ENCODE assay signal across 8 mouse cellular contexts in genomic region chr10:86299795-86300194, GRCm38 (mm10). TPM values are rescaled to one million over a fixed set of nuclear protein-coding genes. Genes with fewer than 3 reads are reported as not detected.
DNase-seq lines count a peak whose midpoint lies in the region; ATAC-seq lines count a peak whose summit lies in the region.

No protein-coding gene starts in this region.

- DNase-seq in thymus, postnatal 25 days = no peak
- DNase-seq in spleen, postnatal 36 days (ENCODE audit: low spot score in 2 of 2) = no peak
- DNase-seq in testis, postnatal 14 days (ENCODE audit: low spot score) = no peak

- peaks cover 89% of the 10 kb centered on the region for H3K4me1 ChIP-seq in megakaryocyte, embryonic 14.5 days
- peaks cover 37% of the 10 kb centered on the region for H3K4me1 ChIP-seq in forebrain, embryonic 16.5 days (replicated peaks; ENCODE audit: control insufficient read depth, insufficient read depth, low read length)
- peaks cover 50% of the 10 kb centered on the region for H3K4me1 ChIP-seq in limb, embryonic 15.5 days
- H3K4me1 ChIP-seq in stomach, embryonic 15.5 days = peaks cover 44% of the 10 kb centered on the region

- H3K36me3 ChIP-seq in megakaryocyte, embryonic 14.5 days (replicated peaks; ENCODE audit: low read length) = peaks cover 4% of the 10 kb centered on the region
- H3K36me3 ChIP-seq in forebrain, embryonic 16.5 days (ENCODE audit: control insufficient read depth, insufficient read depth) = no peaks in the 10 kb centered on the region
- H3K36me3 ChIP-seq in limb, embryonic 15.5 days = no peaks in the 10 kb centered on the region
- H3K36me3 ChIP-seq in stomach, embryonic 15.5 days = no peaks in the 10 kb centered on the region

- peak overlapping the region; percentile 67 for H3K9ac ChIP-seq in forebrain, embryonic 16.5 days (replicated peaks; ENCODE audit: low read depth, low read length)
- peak overlapping the region; percentile 85 for H3K9ac ChIP-seq in limb, embryonic 15.5 days
- H3K9ac ChIP-seq in stomach, embryonic 15.5 days = no peak overlapping the region

- H3K27ac ChIP-seq in forebrain, embryonic 16.5 days (ENCODE audit: low read length) = no peak overlapping the region
- peak overlapping the region; percentile 85; the same call in 1 of the 2 replicates for H3K27ac ChIP-seq in limb, embryonic 15.5 days
- no peak overlapping the region for H3K27ac ChIP-seq in stomach, embryonic 15.5 days

- H3K4me3 ChIP-seq in megakaryocyte, embryonic 14.5 days (replicated peaks) = peak overlapping the region; percentile 95
- H3K4me3 ChIP-seq in forebrain, embryonic 16.5 days (replicated peaks; ENCODE audit: low read length) = peak overlapping the region; percentile 61
- peak overlapping the region; percentile 60 for H3K4me3 ChIP-seq in limb, embryonic 15.5 days
- peak overlapping the region; percentile 67 for H3K4me3 ChIP-seq in stomach, embryonic 15.5 days (replicated peaks)

- 40% methylated on average over 6 of the region's 6 CpGs for WGBS in forebrain, embryonic 16.5 days
- WGBS in limb, embryonic 15.5 days = 46% methylated on average over 5 of the region's 6 CpGs
- 35% methylated on average over 6 of the region's 6 CpGs for WGBS in stomach, embryonic 15.5 days

- peak overlapping the region; percentile 100 for H3K4me2 ChIP-seq in forebrain, embryonic 16.5 days (ENCODE audit: low read length)
- H3K4me2 ChIP-seq in limb, embryonic 15.5 days = peak overlapping the region; percentile 79
- peak overlapping the region; percentile 95 for H3K4me2 ChIP-seq in stomach, embryonic 15.5 days

- H3K27me3 ChIP-seq in megakaryocyte, embryonic 14.5 days (replicated peaks) = peaks cover 41% of the 10 kb centered on the region
- 0 out of 2 replicates have a peak, but pooled peaks cover 6% of the 10 kb centered on the region for H3K27me3 ChIP-seq in forebrain, embryonic 16.5 days (replicated peaks; ENCODE audit: control insufficient read depth, insufficient read depth, low read length)
- H3K27me3 ChIP-seq in limb, embryonic 15.5 days = no peaks in the 10 kb centered on the region
- H3K27me3 ChIP-seq in stomach, embryonic 15.5 days (replicated peaks) = 0 out of 2 replicates have a peak, but pooled peaks cover 3% of the 10 kb centered on the region

- H3K9me3 ChIP-seq in megakaryocyte, embryonic 14.5 days = no peaks in the 10 kb centered on the region
- no peaks in the 10 kb centered on the region for H3K9me3 ChIP-seq in forebrain, embryonic 16.5 days (ENCODE audit: control insufficient read depth, low read length)
- H3K9me3 ChIP-seq in limb, embryonic 15.5 days = no peaks in the 10 kb centered on the region
- no peaks in the 10 kb centered on the region for H3K9me3 ChIP-seq in stomach, embryonic 15.5 days

- no peak for ATAC-seq in megakaryocyte, adult 5-6 weeks (ENCODE audit: poor library complexity, severe bottlenecking)
- no peak for ATAC-seq in forebrain, embryonic 16.5 days
- ATAC-seq in limb, embryonic 15.5 days (ENCODE audit: insufficient number of reproducible peaks, low FRiP score, low TSS enrichment, low read depth) = no peak
- no peak for ATAC-seq in stomach, embryonic 15.5 days (ENCODE audit: insufficient read depth, low FRiP score, low read depth)

RNA-seq across cellular contexts. Expression of gene Timp3, which starts 0.4 kb away (rescaled TPM):
- polyA plus RNA-seq in megakaryocyte, embryonic 14.5 days (2012; ENCODE audit: insufficient read depth, low replicate concordance) = 18.9 and 27.4 TPM in 2 replicates
- total RNA-seq in megakaryocyte, adult 5-6 weeks (2015) = 0.04 TPM in 1 of 2 replicates, not detected in the other
- total RNA-seq in megakaryocyte, adult 5-6 weeks (2017) = 0.08 and 0.44 TPM in 2 replicates
- polyA plus RNA-seq in forebrain, embryonic 16.5 days (2015; fragmentation: Nextera tagmentation; extraction: Ambion mirVana) = 21.4 and 23.5 TPM in 2 replicates
- 85.5 and 93.5 TPM in 2 replicates for polyA plus RNA-seq in limb, embryonic 15.5 days (2015; fragmentation: Nextera tagmentation; extraction: Ambion mirVana)
- polyA plus RNA-seq in stomach, embryonic 15.5 days (2015; fragmentation: Nextera tagmentation; extraction: Ambion mirVana) = 63.5 and 66.0 TPM in 2 replicates
